Mouse (Mus musculus) lung, postnatal 36 days (tissue): ENCODE data around the gene 1110008L16Rik.
"Not testable (repeated sequence)": the region's sequence is repeated elsewhere in the genome, so short reads cannot be mapped to it uniquely, and the experiment has no call there.

Source experiments
- DNase-seq: peaks from one replicate; pipeline ENCODE4 v3.0.0; 2022; ENCODE audit warnings: mixed read lengths

The 1110008L16Rik gene

GRCm38 (mm10) chr12:55395601-55396000 lies 96.2 kb downstream of the 1110008L16Rik start:
- DNase-seq, result not testable (repeated sequence)

- DNase-seq, result no peak
Measured at GRCm38 (mm10) chr12:55396536-55396935, 97.2 kb downstream of the 1110008L16Rik start.

- peak; percentile 16 for DNase-seq
Measured at GRCm38 (mm10) chr12:55397544-55398239, 98.3 kb downstream of the 1110008L16Rik start.

GRCm38 (mm10) chr12:55398240-55399127 lies 99.1 kb downstream of the 1110008L16Rik start:
- DNase-seq, result peak; percentile 93

- no peak for DNase-seq
Measured at GRCm38 (mm10) chr12:55399128-55399677, 99.8 kb downstream of the 1110008L16Rik start.

- DNase-seq, result no peak
Measured at GRCm38 (mm10) chr12:55407888-55408287, 108.5 kb downstream of the 1110008L16Rik start.

- DNase-seq, result no peak
Measured at GRCm38 (mm10) chr12:55415255-55415654, 115.9 kb downstream of the 1110008L16Rik start.

GRCm38 (mm10) chr12:55415762-55416161 lies 116.4 kb downstream of the 1110008L16Rik start:
- peak; percentile 37 for DNase-seq

- no peak for DNase-seq
Measured at GRCm38 (mm10) chr12:55420220-55420619, 120.8 kb downstream of the 1110008L16Rik start.

- DNase-seq, result no peak
Measured at GRCm38 (mm10) chr12:55422057-55422456, 122.7 kb downstream of the 1110008L16Rik start.

GRCm38 (mm10) chr12:55426300-55426699 lies 126.9 kb downstream of the 1110008L16Rik start:
- no peak for DNase-seq

- DNase-seq, result no peak
Measured at GRCm38 (mm10) chr12:55429201-55429600, 129.8 kb downstream of the 1110008L16Rik start.

- no peak for DNase-seq
Measured at GRCm38 (mm10) chr12:55429956-55430355, 130.6 kb downstream of the 1110008L16Rik start.
